Mouse (Mus musculus) right cerebral cortex, postnatal 14 days (tissue): Measurements from ENCODE around the gene Erbb4.

ENCODE experiments used
- DNase-seq: peaks from one replicate; pipeline ENCODE4 v3.0.0; 2022

The Erbb4 gene

GRCm38 (mm10) chr1:68047139-68047538, 1060.7 kb downstream of the Erbb4 start:
- DNase-seq: no peak

- peak; percentile 13 for DNase-seq
Measured at GRCm38 (mm10) chr1:68046551-68046970, 1061.3 kb downstream of the Erbb4 start.

GRCm38 (mm10) chr1:68024086-68024940, 1083.5 kb downstream of the Erbb4 start:
- DNase-seq: no peak

GRCm38 (mm10) chr1:68020020-68020419, 1087.8 kb downstream of the Erbb4 start:
- DNase-seq: no peak

GRCm38 (mm10) chr1:68019618-68020017, 1088.2 kb downstream of the Erbb4 start:
- no peak for DNase-seq
